Mouse (Mus musculus): ENCODE data around the gene Kpnb1. TPM values are rescaled to one million over a fixed set of nuclear protein-coding genes. Genes with fewer than 3 reads are reported as not detected.
A peak's percentile ranks its signal among the peaks of the same experiment; 100 is the strongest.

The Kpnb1 gene
- polyA plus RNA-seq, 1 experiment, result 129 TPM

DNA sequence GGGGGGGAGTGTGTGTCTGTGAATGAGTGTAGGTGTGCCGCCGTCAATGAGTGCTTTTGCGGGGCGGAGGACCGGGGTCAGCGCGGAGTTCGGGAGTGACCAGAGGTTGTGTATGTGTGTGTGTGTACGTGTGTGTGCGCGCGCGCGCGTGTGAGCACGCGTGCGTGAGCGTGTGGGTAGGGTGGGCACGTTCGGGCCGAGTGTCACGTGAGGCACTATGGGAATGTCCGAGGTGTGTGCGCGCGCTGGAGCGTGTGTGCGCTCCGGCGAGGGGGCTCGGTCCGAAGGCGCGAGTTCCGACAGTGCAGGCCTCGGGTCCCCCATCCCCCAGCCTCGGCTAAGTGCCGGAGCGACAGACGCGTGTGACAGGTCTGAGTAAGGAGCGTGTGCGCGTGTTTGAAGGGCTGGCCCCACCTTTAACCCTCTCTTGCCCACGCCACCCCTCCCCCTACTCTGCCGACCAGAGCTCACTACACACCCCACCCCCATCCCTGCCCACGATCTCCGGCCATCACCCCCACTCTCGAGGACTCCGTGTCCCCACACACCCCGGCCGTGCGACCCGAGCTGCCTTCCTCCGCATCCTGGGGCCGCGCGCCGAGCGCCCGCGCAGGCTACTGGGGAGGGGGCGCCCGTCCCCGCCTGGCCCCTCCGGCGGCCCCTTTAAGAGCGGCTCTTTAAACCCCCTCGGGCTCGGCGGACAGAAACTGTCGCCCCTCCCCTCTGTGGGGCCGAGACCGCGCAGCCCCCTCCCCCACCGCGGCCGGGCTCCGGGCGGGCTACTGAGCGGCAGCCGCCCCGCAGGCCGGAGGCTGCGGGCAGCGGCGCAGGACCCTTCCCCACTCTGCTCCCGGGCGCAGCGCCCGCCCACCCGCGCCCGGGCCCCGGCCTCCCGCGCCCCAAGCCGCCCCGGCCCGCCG, 37.0 kb downstream of the Kpnb1 start:
- TF ChIP-seq POLR2A (IDR thresholded peaks at IDR 0.05; ENCODE audit: borderline replicate concordance, extremely low read depth, insufficient read depth, insufficient read length, poor library complexity, severe bottlenecking) (peak; percentile 75), CTCF (IDR thresholded peaks at IDR 0.05; ENCODE audit: borderline replicate concordance, extremely low read depth, insufficient read depth, insufficient read length) (no peak)
- peak; percentile 89 for DNase-seq (ENCODE audit: low read depth)

DNA sequence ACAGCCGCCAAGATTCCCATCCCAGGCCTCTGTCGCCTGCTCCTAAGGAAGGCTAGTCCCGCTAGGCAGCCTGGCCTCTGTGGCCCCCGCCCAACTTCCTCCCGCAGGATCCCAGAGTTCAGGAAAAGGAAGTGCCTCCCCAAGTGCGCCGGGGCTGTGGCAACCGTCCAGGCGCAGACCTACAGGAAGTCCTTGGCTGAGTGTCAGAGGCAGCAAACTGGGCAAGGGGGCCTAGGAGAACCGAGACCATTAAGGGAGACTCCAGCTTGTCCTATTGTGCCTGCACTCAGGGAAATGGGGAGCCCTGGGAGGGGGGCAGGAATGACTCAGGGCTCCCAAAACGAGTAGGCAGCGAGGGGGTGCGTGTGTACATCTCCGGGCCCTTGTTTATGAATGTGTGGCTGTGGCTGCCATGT, 37.7 kb downstream of the Kpnb1 start:
- no peak for TF ChIP-seq CTCF (IDR thresholded peaks at IDR 0.05; ENCODE audit: borderline replicate concordance, extremely low read depth, insufficient read depth, insufficient read length)
- no peak for TF ChIP-seq POLR2A (IDR thresholded peaks at IDR 0.05; ENCODE audit: borderline replicate concordance, extremely low read depth, insufficient read depth, insufficient read length, poor library complexity, severe bottlenecking)
- peak; percentile 72 for DNase-seq (ENCODE audit: low read depth)

DNA sequence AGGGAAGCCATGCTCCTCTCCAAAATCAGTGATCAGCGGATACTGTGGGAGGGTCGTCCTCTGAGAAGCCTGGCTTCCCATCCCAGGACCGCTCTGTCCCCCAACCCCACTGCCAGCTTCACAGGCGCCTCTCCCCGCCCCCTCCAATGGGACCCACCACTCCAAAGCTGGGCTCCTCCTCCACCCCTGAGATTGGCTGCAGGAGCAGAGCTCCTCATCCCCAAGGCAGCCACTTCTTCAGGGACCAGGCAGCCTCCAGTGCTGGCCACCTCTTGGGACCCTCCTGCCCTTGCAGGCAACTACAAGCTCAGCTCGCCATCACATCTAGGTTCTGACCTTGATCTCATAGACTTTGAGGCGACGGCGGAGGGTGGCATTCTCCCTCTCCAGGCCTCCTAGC, 38.7 kb downstream of the Kpnb1 start:
- TF ChIP-seq CTCF (IDR thresholded peaks at IDR 0.05; ENCODE audit: borderline replicate concordance, extremely low read depth, insufficient read depth, insufficient read length) (no peak), POLR2A (IDR thresholded peaks at IDR 0.05; ENCODE audit: borderline replicate concordance, extremely low read depth, insufficient read depth, insufficient read length, poor library complexity, severe bottlenecking) (no peak)
- DNase-seq (ENCODE audit: low read depth), result no peak

DNA sequence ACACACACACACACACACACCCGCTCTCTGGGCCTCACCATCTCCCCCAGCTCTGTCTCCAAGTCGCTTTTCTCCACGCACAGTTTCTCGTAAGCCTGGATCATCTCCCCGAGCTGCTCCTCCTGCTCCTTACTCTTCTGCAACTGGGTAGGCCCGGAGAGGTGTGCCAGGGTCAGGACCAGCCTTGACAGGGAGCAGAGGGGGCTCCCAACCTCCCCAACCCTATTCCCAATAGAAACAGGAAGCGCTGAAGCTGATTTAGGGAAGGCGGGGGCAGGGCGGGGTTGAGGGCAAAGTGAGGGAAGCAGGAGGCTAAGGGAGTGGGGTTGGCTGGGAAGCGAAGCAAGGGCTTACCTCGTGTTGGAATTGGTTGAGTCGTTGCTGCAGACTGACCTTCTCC, 39.1 kb downstream of the Kpnb1 start:
- TF ChIP-seq CTCF (IDR thresholded peaks at IDR 0.05; ENCODE audit: borderline replicate concordance, extremely low read depth, insufficient read depth, insufficient read length) (no peak), POLR2A (IDR thresholded peaks at IDR 0.05; ENCODE audit: borderline replicate concordance, extremely low read depth, insufficient read depth, insufficient read length, poor library complexity, severe bottlenecking) (no peak)
- no peak for DNase-seq (ENCODE audit: low read depth)

DNA sequence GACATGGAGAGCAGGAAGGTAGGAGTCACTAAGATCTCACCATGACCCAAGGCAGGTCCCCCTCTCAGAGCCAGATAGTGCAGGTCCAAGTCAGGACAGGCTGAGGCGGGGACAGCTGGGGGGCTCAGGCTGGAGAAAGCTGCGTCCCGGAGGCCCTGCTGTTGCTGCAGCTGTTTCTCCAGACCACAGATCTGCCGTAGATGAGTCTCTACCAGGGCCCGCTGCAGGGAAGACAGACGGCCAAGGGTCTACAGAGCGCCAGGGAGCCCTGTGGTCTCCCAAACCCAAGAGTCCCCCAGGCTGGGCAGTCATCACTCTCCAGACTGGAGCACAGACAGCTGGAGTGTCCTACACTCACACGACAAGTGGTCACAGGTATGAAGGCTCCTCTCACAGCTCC, 40.3 kb downstream of the Kpnb1 start:
- TF ChIP-seq CTCF (IDR thresholded peaks at IDR 0.05; ENCODE audit: borderline replicate concordance, extremely low read depth, insufficient read depth, insufficient read length) (no peak), POLR2A (IDR thresholded peaks at IDR 0.05; ENCODE audit: borderline replicate concordance, extremely low read depth, insufficient read depth, insufficient read length, poor library complexity, severe bottlenecking) (no peak)
- DNase-seq (ENCODE audit: low read depth), result no peak

DNA sequence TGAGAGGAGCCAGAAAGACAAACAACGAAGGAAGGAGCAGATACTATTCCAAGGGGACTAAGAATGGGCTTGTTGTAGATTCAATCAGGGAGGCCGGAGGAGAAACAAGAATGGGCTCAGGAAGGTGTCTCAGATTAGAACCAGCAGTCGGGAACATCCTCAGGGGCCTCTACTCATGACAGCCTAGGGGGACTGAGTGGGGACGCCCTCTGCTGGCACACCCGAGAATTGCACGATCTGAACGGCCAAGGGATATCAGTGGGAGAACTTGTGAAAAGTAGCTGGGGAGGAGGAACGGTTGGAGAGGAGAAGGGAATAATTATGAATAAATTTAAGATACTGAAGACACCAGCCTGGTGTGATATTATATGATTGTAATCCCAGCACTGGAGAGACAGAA, 41.0 kb downstream of the Kpnb1 start:
- TF ChIP-seq POLR2A (IDR thresholded peaks at IDR 0.05; ENCODE audit: borderline replicate concordance, extremely low read depth, insufficient read depth, insufficient read length, poor library complexity, severe bottlenecking) (no peak), CTCF (IDR thresholded peaks at IDR 0.05; ENCODE audit: borderline replicate concordance, extremely low read depth, insufficient read depth, insufficient read length) (peak; percentile 94)
- peak; percentile 71 for DNase-seq (ENCODE audit: low read depth)

DNA sequence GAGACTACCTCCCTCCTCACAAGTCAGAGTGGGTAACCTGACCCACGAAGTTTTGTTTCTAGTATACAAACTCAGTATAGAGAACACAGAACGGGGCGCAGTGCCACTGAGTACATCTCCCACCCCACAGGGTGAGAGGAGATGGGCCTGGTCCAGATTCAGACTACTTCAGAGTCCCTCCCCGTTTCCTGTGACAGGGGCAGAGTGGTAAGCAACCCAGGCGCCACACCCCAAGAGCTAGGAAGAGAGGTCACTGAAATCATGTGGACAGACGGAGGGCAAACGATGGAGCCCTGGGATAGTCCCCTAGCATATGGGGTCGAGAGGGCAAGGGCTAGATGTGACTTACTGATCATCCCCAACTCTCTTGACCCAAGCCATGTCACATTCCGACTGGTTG, 41.7 kb downstream of the Kpnb1 start:
- no peak for TF ChIP-seq CTCF (IDR thresholded peaks at IDR 0.05; ENCODE audit: borderline replicate concordance, extremely low read depth, insufficient read depth, insufficient read length)
- no peak for TF ChIP-seq POLR2A (IDR thresholded peaks at IDR 0.05; ENCODE audit: borderline replicate concordance, extremely low read depth, insufficient read depth, insufficient read length, poor library complexity, severe bottlenecking)
- DNase-seq (ENCODE audit: low read depth), result no peak

DNA sequence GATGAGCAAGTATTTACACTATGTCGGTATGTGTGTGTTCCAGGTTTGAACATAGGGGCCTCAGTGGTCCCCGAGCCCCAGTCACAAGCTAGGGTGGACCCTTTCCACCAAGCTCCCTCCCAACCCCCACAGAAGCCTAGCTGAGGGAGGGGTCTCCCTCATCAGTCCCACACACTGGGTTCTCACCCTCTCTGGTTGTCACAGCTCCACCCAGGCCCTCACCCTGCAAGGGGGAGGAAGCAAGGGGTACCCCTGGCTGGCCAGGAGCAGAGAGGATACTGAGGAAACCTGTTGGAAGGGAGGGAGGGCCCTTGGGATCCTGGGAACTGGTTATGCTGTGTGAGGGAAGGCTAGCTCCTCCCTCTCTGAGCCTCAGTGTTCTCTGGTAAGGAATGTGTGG, 42.4 kb downstream of the Kpnb1 start:
- TF ChIP-seq POLR2A (IDR thresholded peaks at IDR 0.05; ENCODE audit: borderline replicate concordance, extremely low read depth, insufficient read depth, insufficient read length, poor library complexity, severe bottlenecking) (no peak), CTCF (IDR thresholded peaks at IDR 0.05; ENCODE audit: borderline replicate concordance, extremely low read depth, insufficient read depth, insufficient read length) (no peak)
- DNase-seq (ENCODE audit: low read depth), result no peak

DNA sequence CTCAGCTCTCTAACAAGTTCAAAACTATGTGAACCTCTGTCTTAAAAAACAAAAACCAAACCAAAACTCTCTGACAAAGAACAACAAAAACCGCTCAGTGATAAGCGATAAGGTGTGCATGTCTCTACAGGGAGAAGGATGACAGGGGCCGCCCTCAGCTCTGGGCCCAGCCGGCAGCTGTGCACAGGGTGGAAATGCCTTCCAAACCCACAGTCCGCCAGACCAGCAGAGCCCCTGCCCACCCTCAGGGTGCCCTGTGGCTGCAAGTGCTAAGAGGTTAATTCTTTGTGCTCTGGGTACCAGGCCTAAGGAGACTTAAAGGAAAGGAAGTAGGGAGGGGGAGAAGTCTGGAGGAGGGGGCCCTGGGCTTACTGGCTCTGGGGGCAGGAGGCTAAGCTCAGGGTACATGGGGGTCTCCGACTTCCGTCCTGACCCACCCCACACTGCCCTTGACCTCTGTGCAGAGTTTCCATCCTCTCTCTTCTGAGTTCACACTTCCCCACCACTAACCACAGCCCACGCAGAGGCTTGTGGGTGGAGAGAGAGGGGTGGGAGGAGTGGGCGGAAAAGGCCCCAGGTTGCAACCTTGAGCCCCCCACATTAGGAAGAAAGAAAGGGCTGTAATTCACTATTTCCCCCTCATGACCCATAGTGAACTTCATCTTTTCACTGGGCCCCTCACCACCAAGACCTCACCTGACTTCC, 44.3 kb downstream of the Kpnb1 start:
- TF ChIP-seq CTCF (IDR thresholded peaks at IDR 0.05; ENCODE audit: borderline replicate concordance, extremely low read depth, insufficient read depth, insufficient read length) (no peak), POLR2A (IDR thresholded peaks at IDR 0.05; ENCODE audit: borderline replicate concordance, extremely low read depth, insufficient read depth, insufficient read length, poor library complexity, severe bottlenecking) (no peak)
- DNase-seq (ENCODE audit: low read depth), result no peak

DNA sequence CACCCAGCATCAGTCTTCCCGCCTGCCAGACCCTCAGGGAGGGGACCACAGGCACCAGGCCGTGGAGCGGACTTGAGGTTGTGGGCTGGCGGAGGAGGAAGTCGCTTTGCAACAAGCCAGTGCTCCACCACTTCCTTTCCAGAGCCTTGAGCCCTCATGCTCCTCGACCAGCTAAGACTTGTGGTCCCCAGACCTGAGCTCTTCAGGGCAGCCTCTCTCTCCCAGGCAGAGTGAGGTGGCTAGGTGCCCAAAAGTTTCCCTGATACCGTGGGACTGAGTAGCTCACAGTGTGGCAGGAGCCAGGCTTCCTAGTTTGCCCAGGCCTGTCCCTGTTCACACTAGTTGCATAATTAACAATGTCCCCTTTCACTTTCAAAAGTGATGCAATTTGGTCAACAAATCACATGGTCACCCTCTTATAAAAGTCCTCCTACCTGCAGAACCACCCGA, 45.5 kb downstream of the Kpnb1 start:
- TF ChIP-seq CTCF (IDR thresholded peaks at IDR 0.05; ENCODE audit: borderline replicate concordance, extremely low read depth, insufficient read depth, insufficient read length), result no peak
- no peak for TF ChIP-seq POLR2A (IDR thresholded peaks at IDR 0.05; ENCODE audit: borderline replicate concordance, extremely low read depth, insufficient read depth, insufficient read length, poor library complexity, severe bottlenecking)
- no peak for DNase-seq (ENCODE audit: low read depth)

DNA sequence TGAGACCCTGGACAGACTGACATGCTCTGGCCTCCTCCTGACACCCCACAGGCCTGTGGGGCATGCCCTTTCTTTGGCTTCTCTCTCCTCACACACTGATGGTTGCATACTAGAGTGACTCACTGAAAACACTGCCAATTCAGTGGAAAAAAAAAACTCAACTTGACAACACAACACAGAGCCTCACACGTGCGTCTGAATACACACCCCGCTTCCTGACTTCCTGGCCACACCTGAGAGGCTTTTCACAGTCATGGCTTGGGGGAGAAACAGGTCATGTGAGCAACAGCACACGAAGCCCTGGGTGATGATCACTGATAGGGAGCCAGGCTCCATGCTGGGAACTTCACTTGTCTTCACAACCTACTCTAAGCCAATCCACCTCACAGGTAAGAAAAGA, 46.9 kb downstream of the Kpnb1 start:
- no peak for DNase-seq (ENCODE audit: low read depth)
- TF ChIP-seq CTCF (IDR thresholded peaks at IDR 0.05; ENCODE audit: borderline replicate concordance, extremely low read depth, insufficient read depth, insufficient read length) (no peak), POLR2A (IDR thresholded peaks at IDR 0.05; ENCODE audit: borderline replicate concordance, extremely low read depth, insufficient read depth, insufficient read length, poor library complexity, severe bottlenecking) (no peak)
